Mouse (Mus musculus) gastrocnemius, postnatal 10 days (tissue): ENCODE measurements at regions not wholly inside any gene's neighbourhood (a gene's known extent, or its start where the extent isn't known, plus 50 kb on each side); places are given as distances from the start of the nearest gene placed in this dataset.
A peak's percentile ranks its signal among the peaks of the same experiment; 100 is the strongest.

ENCODE experiments used
- DNase-seq: peaks from one replicate; pipeline ENCODE4 v3.0.0; 2021; ENCODE audit warnings: mixed read lengths

- peak; percentile 56 for DNase-seq
These were observed 103.1 kb downstream of the Btbd35f12 start for GRCm38 (mm10) chrX:33416321-33416720.
